Mouse (Mus musculus): ENCODE measurements around the gene Nbr1. TPM values are rescaled to one million over a fixed set of nuclear protein-coding genes. Genes with fewer than 3 reads are reported as not detected.
"Not testable (repeated sequence)": the region's sequence is repeated elsewhere in the genome, so short reads cannot be mapped to it uniquely, and the experiment has no call there.

Nbr1 gene
- polyA plus RNA-seq, 1 experiment from 2014 or later, result 73.1 TPM

DNA sequence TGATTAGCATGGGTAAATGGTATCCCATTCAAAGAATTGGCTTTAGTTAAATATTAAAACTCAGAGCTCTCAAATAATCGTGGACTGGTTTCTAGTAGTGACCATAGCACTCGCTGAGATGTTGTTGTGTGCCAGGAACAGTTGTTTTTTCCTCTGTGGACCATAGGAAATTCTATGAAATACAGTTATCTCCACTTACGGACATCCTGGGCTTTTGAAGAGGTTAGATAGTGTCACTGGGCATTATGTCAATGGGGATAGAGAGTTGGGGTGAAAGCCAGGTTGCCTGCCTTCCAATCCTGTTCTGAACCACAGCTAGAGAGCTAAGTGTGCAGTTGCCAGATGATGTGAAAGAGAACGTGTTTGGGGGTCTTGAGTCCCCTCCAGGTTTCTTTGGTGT lies 33.9 kb downstream of the Nbr1 start:
- H3K4me2 ChIP-seq, result no peak overlapping the region
- WGBS, result 55% methylated on average over 4 of the region's 4 CpGs
- H3K4me1 ChIP-seq, result peaks cover 6% of the 10 kb centered on the region; the same call in 1 of the 2 replicates
- no peak overlapping the region for H3K4me3 ChIP-seq
- no peak overlapping the region for H3K9ac ChIP-seq
- ATAC-seq (ENCODE audit: borderline replicate concordance, extremely low read depth, low FRiP score, low TSS enrichment), result no peak
- H3K36me3 ChIP-seq, result peaks cover under 1% of the 10 kb centered on the region; the same call in 1 of the 2 replicates
- H3K9me3 ChIP-seq, result no peaks in the 10 kb centered on the region
- no peak overlapping the region for H3K27ac ChIP-seq
- no peaks in the 10 kb centered on the region for H3K27me3 ChIP-seq

DNA sequence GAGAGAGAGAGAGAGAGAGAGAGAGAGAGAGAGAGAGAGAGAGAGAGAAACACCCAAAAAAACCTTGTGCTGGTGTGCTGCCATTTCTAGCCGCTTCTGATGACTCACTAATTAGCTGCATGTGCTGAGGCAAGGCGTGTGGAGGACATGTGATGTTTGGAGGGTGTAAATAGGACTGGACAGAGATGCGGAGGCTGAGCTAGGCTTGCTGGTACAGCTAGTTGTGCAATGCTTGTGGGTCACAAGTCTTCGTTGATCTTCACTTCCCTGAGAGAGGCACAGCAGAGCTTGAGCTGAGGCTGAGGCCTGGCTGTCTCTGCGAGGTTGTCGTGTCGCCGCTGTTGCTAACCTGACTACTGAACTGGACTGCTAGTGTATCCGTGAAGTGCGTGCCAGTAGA lies 35.7 kb downstream of the Nbr1 start:
- Histone ChIP-seq H3K4me2 (no peak overlapping the region), H3K27ac (no peak overlapping the region), H3K9me3 (no peaks in the 10 kb centered on the region), H3K36me3 (no peaks in the 10 kb centered on the region), H3K27me3 (no peaks in the 10 kb centered on the region), H3K4me1 (no peaks in the 10 kb centered on the region), H3K4me3 (no peak overlapping the region), H3K9ac (no peak overlapping the region)
- WGBS, result 85% methylated on average over 10 of the region's 10 CpGs
- no peak for ATAC-seq (ENCODE audit: borderline replicate concordance, extremely low read depth, low FRiP score, low TSS enrichment)

DNA sequence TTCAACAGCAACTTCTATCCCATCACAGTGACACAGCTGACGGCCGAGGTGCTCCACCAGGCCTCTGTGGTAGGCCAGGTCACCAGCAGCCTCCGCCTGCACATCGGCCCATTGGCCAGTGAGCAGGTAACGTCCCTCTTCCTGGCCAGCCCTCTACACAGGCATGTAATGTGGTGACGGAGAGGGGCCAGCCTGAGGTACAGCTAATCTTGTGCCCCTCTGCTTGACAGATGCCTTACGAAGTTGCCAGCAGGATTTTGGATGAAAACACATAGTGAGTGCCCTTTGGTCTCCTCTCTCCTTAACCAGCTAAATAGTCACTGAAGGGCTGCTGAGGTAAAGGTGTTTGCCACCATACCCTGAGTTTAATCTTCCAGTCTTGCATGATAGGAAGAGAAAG lies 36.9 kb downstream of the Nbr1 start:
- H3K9me3 ChIP-seq, result no peaks in the 10 kb centered on the region
- H3K27me3 ChIP-seq, result no peaks in the 10 kb centered on the region
- no peak overlapping the region for H3K4me2 ChIP-seq
- H3K4me1 ChIP-seq, result no peaks in the 10 kb centered on the region
- 89% methylated on average over 7 of the region's 7 CpGs for WGBS
- H3K9ac ChIP-seq, result no peak overlapping the region
- no peak for ATAC-seq (ENCODE audit: borderline replicate concordance, extremely low read depth, low FRiP score, low TSS enrichment)
- no peak overlapping the region for H3K27ac ChIP-seq
- no peak overlapping the region for H3K4me3 ChIP-seq
- H3K36me3 ChIP-seq, result no peaks in the 10 kb centered on the region

DNA sequence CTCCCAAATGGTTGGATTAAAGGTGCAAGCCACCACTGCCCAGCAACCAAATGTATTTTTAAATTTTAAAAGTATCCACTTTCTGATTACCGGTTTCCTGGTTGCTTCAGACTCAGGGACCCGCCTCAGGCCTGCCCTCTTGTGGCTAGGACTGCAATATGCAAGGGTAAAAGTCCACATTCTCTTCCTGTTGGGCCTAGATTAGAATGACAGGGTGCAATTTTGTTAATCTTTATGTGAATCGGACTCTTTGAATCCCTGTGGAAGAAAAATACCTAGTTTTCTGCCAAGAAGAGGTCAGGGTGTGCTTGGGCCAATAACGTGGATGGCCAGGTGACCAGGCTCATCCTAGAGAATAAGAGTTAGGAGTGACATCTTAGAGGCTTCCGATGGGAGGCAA lies 37.5 kb downstream of the Nbr1 start:
- no peak overlapping the region for H3K4me2 ChIP-seq
- no peaks in the 10 kb centered on the region for H3K36me3 ChIP-seq
- no peak overlapping the region for H3K27ac ChIP-seq
- no peak for ATAC-seq (ENCODE audit: borderline replicate concordance, extremely low read depth, low FRiP score, low TSS enrichment)
- no peak overlapping the region for H3K4me3 ChIP-seq
- whole genome bisulfite sequencing, result 27% methylated on average over 5 of the region's 5 CpGs
- no peaks in the 10 kb centered on the region for H3K4me1 ChIP-seq
- H3K9me3 ChIP-seq, result no peaks in the 10 kb centered on the region
- H3K27me3 ChIP-seq, result no peaks in the 10 kb centered on the region
- no peak overlapping the region for H3K9ac ChIP-seq

DNA sequence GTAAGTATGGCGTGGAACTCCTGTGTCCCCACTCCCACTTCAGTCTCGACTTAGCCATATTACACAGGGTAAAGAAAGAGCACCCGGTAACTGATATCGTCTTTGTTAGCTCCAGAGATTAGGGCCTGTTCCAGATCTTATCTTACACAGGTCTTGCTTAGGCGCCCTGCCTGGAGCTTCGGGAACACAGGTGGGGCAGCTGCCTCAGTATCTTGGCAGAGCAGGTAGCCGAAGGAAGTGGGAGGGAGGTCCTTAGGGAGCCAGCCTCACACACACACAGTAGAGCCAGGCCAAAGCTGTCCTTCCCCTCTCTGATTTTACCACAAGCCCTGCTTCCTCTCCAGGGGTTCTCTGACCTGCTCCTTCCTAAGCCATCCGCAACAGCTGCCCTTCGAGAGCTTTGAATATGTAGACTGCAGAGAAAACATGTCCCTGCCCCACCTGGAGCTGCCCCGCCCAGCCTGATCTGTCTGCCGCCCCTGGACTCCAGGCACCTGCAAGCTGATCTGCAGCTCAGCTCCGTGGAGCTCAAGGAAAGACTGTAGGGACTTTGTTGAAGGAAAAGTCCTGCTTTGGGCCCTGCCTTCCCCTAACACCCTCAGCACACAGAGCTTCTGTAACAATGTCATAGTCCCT lies 38.2 kb downstream of the Nbr1 start:
- Histone ChIP-seq H3K4me2 (no peak overlapping the region), H3K9ac (no peak overlapping the region), H3K4me3 (no peak overlapping the region), H3K4me1 (no peaks in the 10 kb centered on the region), H3K27ac (no peak overlapping the region), H3K9me3 (no peaks in the 10 kb centered on the region), H3K27me3 (no peaks in the 10 kb centered on the region), H3K36me3 (no peaks in the 10 kb centered on the region)
- WGBS, result 64% methylated on average over 12 of the region's 12 CpGs
- ATAC-seq (ENCODE audit: borderline replicate concordance, extremely low read depth, low FRiP score, low TSS enrichment), result no peak

DNA sequence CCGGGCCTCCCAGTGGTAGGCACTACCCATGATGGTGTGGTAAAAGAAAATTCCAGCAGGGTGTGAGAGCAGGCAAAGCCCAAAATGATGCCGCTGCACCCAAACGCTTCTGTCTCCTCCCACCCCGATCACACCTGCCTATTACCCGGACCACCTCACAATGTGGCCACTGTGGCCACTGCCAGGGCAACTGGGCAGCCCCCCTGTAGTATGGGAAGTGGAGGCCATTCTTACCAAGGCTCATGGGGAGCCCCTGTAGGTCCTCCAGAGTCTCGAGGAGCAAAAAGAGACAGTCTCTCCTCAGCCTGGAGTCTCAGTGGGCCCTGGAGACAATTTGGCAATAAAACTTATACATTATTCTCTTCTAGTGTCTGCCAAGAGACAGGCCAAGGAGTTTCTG lies 47.2 kb downstream of the Nbr1 start, which contains the start of gene Gm11634:
Gm11634 (minus strand) TSS at position 101 of the 400 bp plus-strand sequence.
- Histone ChIP-seq H3K27me3 (no peaks in the 10 kb centered on the region), H3K9ac (no peak within 1 kb of the TSS), H3K9me3 (no peaks in the 10 kb centered on the region), H3K4me1 (no peaks in the 10 kb centered on the region), H3K36me3 (no peaks in the 10 kb centered on the region), H3K4me3 (no peak within 1 kb of the TSS), H3K27ac (no peak within 1 kb of the TSS), H3K4me2 (no peak within 1 kb of the TSS)
- 67% methylated on average over 6 of the region's 6 CpGs for WGBS
- no peak for ATAC-seq (ENCODE audit: borderline replicate concordance, extremely low read depth, low FRiP score, low TSS enrichment)

DNA sequence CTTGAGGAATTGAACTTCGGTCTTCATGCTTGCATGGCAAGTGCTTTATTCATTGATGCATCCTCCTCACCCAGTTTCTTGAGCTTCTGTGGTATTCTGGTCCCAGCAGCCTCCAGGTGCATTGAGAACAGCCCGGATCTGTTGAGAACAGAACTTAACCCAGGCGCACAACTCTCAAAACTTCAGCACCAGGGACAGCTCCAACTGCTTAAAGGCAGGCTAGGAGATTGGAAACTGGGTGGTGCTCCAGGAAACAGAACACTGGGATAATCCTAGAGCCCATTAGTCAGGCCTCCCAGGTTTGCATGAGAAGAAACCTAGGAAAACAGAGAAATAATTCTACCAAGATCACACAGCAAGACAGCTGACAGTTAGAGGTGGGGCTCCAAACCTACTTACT lies 50.5 kb downstream of the Nbr1 start:
- Histone ChIP-seq H3K4me1 (0 out of 2 replicates have a peak, but pooled peaks cover 5% of the 10 kb centered on the region), H3K9ac (no peak overlapping the region), H3K27ac (no peak overlapping the region), H3K9me3 (no peaks in the 10 kb centered on the region), H3K4me3 (no peak overlapping the region), H3K4me2 (no peak overlapping the region), H3K36me3 (no peaks in the 10 kb centered on the region), H3K27me3 (no peaks in the 10 kb centered on the region)
- 6% methylated on average over 3 of the region's 3 CpGs for WGBS
- ATAC-seq (ENCODE audit: borderline replicate concordance, extremely low read depth, low FRiP score, low TSS enrichment), result no peak

DNA sequence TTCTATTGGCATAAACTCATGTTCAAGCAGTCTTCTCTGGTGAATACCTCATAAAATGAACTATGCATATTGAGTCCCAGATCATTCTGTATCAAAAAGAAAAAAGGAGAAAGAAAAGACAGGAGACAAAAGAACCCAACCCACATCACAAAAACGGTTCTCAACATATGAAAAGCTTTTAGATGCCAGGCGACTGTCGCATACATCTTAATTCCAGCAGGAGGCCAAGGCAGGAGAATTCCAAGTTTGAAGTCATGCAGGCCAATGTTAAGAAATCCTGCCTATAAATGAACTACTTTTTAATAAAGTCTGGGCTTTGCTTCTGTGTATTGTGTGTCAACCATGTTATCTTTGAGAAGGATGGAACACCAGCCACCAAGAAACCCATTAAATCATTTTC lies 52.2 kb downstream of the Nbr1 start:
- WGBS, result 6% methylated on average over 3 of the region's 3 CpGs
- H3K4me2 ChIP-seq, result peak overlapping the region; percentile 57
- no peaks in the 10 kb centered on the region for H3K36me3 ChIP-seq
- H3K27me3 ChIP-seq, result no peaks in the 10 kb centered on the region
- H3K9me3 ChIP-seq, result no peaks in the 10 kb centered on the region
- no peak overlapping the region; the same call in 1 of the 2 replicates for H3K4me3 ChIP-seq
- H3K9ac ChIP-seq, result no peak overlapping the region
- ATAC-seq (ENCODE audit: borderline replicate concordance, extremely low read depth, low FRiP score, low TSS enrichment), result no peak
- 0 out of 2 replicates have a peak, but pooled peaks cover 5% of the 10 kb centered on the region for H3K4me1 ChIP-seq
- no peak overlapping the region for H3K27ac ChIP-seq

DNA sequence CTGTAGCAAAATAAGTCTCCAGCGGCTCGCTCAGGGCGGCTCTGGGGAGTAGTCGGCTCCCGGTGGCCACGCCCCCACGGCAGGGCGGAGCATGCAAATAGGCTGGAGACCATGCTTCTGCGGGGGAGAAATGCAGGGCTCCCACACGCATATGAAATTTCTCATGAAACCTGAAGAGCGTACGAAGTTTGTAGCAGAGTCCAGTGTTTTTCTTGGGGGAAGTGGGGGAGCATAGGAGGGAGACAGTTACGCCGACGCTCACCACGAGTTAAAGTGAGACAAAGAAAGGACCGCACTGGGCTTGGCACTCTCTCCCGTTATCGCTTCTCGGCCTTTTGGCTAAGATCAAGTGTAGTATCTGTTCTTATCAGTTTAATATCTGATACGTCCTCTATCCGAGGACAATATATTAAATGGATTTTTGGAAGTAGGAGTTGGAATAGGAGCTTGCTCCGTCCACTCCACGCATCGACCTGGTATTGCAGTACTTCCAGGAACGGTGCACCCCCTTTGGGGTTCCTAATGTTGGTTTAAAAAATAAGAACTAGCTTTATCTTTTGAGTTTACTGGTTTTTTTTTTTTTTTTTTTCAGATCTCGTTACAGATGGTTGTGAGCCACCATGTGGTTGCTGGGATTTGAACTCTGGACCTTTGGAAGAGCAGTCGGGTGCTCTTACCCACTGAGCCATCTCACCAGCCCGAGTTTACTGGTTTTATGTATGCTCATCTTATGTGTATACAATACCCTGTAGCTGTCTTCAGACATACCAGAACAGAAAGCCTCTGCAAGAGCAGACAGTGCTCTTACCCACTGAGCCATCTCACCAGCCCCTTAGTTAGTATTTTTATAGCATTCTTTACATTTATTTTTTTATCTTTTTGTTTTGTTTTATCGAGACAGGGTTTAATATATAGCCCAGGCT lies 52.8 kb downstream of the Nbr1 start:
- peak overlapping the region; percentile 64; the same call in 1 of the 2 replicates for H3K27ac ChIP-seq

DNA sequence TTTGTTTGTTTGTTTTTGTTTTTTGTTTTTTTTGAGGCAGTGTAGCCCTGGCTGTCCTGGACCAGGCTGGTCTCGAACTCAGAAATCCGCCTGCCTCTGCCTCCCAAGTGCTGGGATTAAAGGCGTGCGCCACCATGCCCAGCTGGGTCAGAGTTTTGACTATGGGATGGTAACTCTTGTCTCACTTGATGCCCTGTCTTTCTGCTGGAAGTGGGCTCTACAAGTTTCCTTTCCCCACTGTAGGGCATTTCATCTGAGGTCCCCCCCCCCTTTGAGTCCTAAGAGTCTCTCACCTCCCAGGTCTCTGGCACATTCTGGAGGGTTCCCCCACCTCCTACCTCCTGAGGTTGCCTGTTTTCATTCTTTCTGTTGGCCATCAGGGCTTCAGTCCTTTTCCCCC lies 55.2 kb downstream of the Nbr1 start:
- H3K9me3 ChIP-seq; H3K36me3 ChIP-seq; H3K9ac ChIP-seq; H3K4me2 ChIP-seq; H3K27ac ChIP-seq; H3K4me1 ChIP-seq; ATAC-seq (ENCODE audit: borderline replicate concordance, extremely low read depth, low FRiP score, low TSS enrichment); H3K27me3 ChIP-seq; H3K4me3 ChIP-seq: not testable (repeated sequence)
- WGBS, result 88% methylated on average over 4 of the region's 4 CpGs

More for the DNA sequence above, 52.8 kb downstream of the Nbr1 start:
- under 1% methylated on average over 30 of the region's 30 CpGs for WGBS
- H3K27me3 ChIP-seq, H3K36me3 ChIP-seq, H3K9me3 ChIP-seq, H3K4me1 ChIP-seq, H3K9ac ChIP-seq: not testable (repeated sequence)
- peak; percentile 80; the same call in 1 of the 2 replicates for ATAC-seq (ENCODE audit: borderline replicate concordance, extremely low read depth, low FRiP score, low TSS enrichment)
- Histone ChIP-seq H3K4me2 (peak overlapping the region; percentile 57), H3K4me3 (peak overlapping the region; percentile 31)

DNA sequence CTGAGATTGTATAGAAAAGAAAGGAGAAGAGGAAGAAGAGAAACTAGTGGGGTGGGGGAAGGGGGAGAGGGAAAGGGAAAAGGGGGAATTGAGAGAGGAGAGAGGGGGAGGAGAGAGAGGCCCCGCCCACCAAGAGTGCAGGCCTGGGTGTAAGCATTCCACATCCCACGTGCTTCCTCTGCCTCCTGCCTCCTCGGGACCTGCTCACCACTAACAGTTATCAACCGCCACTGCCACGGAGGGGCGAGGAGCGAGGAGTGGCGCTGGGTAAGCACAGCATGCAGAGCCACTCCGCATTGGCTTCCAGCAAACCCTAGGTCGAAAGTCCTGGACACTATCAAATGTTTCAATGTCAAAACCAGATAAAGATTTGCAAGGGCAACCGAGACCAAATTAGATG lies 58.5 kb downstream of the Nbr1 start:
- Histone ChIP-seq H3K9me3 (no peaks in the 10 kb centered on the region), H3K4me1 (peaks cover 5% of the 10 kb centered on the region; the same call in 1 of the 2 replicates), H3K9ac (no peak overlapping the region), H3K36me3 (no peaks in the 10 kb centered on the region), H3K4me2 (no peak overlapping the region), H3K27me3 (no peaks in the 10 kb centered on the region), H3K27ac (no peak overlapping the region), H3K4me3 (no peak overlapping the region)
- no peak for ATAC-seq (ENCODE audit: borderline replicate concordance, extremely low read depth, low FRiP score, low TSS enrichment)
- WGBS, result 17% methylated on average over 11 of the region's 11 CpGs

DNA sequence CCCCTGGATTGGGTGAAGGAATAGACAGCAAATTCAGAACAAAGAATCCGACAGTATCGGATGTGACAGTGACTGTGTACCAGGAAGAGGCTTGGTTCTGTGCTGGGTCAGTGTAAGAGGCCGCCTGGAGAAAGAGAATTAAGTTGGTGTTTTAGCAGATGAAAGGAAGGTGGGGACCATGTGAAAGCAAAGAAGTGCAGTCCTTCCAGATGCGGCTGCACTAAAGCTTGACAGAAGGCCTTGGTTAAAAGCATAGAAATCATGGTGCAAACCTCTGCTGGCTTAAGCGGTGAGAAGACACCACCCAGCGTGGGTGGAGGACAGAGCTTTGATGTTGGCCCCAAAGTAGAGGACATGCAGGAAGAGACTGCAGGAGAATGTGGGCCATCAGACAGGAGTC lies 61.6 kb downstream of the Nbr1 start:
- no peaks in the 10 kb centered on the region for H3K9me3 ChIP-seq
- ATAC-seq (ENCODE audit: borderline replicate concordance, extremely low read depth, low FRiP score, low TSS enrichment), result no peak
- H3K4me2 ChIP-seq, result no peak overlapping the region
- no peak overlapping the region for H3K27ac ChIP-seq
- no peak overlapping the region for H3K9ac ChIP-seq
- WGBS, result 68% methylated on average over 6 of the region's 6 CpGs
- no peaks in the 10 kb centered on the region for H3K36me3 ChIP-seq
- no peaks in the 10 kb centered on the region for H3K27me3 ChIP-seq
- no peak overlapping the region for H3K4me3 ChIP-seq
- peaks cover 19% of the 10 kb centered on the region for H3K4me1 ChIP-seq

All from lung, embryonic 15.5 days (tissue).